Mouse (Mus musculus): ENCODE data around the gene Cntfr. TPM values are rescaled to one million over a fixed set of nuclear protein-coding genes. Genes with fewer than 3 reads are reported as not detected.

Cntfr gene
- polyA plus RNA-seq, 1 experiment = not detected

GRCm38 (mm10) chr4:41635224-41635623, 61.7 kb downstream of the Cntfr start:
- Histone ChIP-seq H3K27ac (ENCODE audit: insufficient read depth, low read depth, low read length) (no peak overlapping the region), H3K4me1 (ENCODE audit: control insufficient read depth, insufficient read depth, low read length) (peaks cover 15% of the 10 kb centered on the region), H3K4me3 (ENCODE audit: insufficient read depth, low read length) (no peak overlapping the region)
- TF ChIP-seq CTCF (IDR thresholded peaks at IDR 0.05; ENCODE audit: low read depth, low read length) = no peak
- TF ChIP-seq POLR2A (IDR thresholded peaks at IDR 0.05; ENCODE audit: borderline replicate concordance, low read depth, low read length) = no peak

GRCm38 (mm10) chr4:41634631-41635030, 62.3 kb downstream of the Cntfr start:
- Histone ChIP-seq H3K4me3 (ENCODE audit: insufficient read depth, low read length) (no peak overlapping the region), H3K4me1 (ENCODE audit: control insufficient read depth, insufficient read depth, low read length) (peaks cover 15% of the 10 kb centered on the region), H3K27ac (ENCODE audit: insufficient read depth, low read depth, low read length) (no peak overlapping the region)
- TF ChIP-seq CTCF (IDR thresholded peaks at IDR 0.05; ENCODE audit: low read depth, low read length) = no peak
- no peak for TF ChIP-seq POLR2A (IDR thresholded peaks at IDR 0.05; ENCODE audit: borderline replicate concordance, low read depth, low read length)

GRCm38 (mm10) chr4:41633001-41633400, 63.9 kb downstream of the Cntfr start:
- no peak overlapping the region for H3K27ac ChIP-seq (ENCODE audit: insufficient read depth, low read depth, low read length)
- no peak for TF ChIP-seq CTCF (IDR thresholded peaks at IDR 0.05; ENCODE audit: low read depth, low read length)
- no peak for TF ChIP-seq POLR2A (IDR thresholded peaks at IDR 0.05; ENCODE audit: borderline replicate concordance, low read depth, low read length)
- H3K4me3 ChIP-seq (ENCODE audit: insufficient read depth, low read length) = no peak overlapping the region
- H3K4me1 ChIP-seq (ENCODE audit: control insufficient read depth, insufficient read depth, low read length) = peaks cover 26% of the 10 kb centered on the region

- Histone ChIP-seq H3K27ac (ENCODE audit: insufficient read depth, low read depth, low read length) (no peak overlapping the region), H3K4me3 (ENCODE audit: insufficient read depth, low read length) (no peak overlapping the region), H3K4me1 (ENCODE audit: control insufficient read depth, insufficient read depth, low read length) (peaks cover 41% of the 10 kb centered on the region)
- TF ChIP-seq CTCF (IDR thresholded peaks at IDR 0.05; ENCODE audit: low read depth, low read length) = no peak
- no peak for TF ChIP-seq POLR2A (IDR thresholded peaks at IDR 0.05; ENCODE audit: borderline replicate concordance, low read depth, low read length)
Measured at GRCm38 (mm10) chr4:41631390-41631789, 65.5 kb downstream of the Cntfr start.

- Histone ChIP-seq H3K27ac (ENCODE audit: insufficient read depth, low read depth, low read length) (no peak overlapping the region), H3K4me1 (ENCODE audit: control insufficient read depth, insufficient read depth, low read length) (peaks cover 40% of the 10 kb centered on the region), H3K4me3 (ENCODE audit: insufficient read depth, low read length) (no peak overlapping the region)
- TF ChIP-seq CTCF (IDR thresholded peaks at IDR 0.05; ENCODE audit: low read depth, low read length) = no peak
- TF ChIP-seq POLR2A (IDR thresholded peaks at IDR 0.05; ENCODE audit: borderline replicate concordance, low read depth, low read length) = no peak
Measured at GRCm38 (mm10) chr4:41630196-41630595, 66.7 kb downstream of the Cntfr start.

- Histone ChIP-seq H3K4me1 (ENCODE audit: control insufficient read depth, insufficient read depth, low read length) (peaks cover 47% of the 10 kb centered on the region), H3K27ac (ENCODE audit: insufficient read depth, low read depth, low read length) (peak overlapping the region; percentile 91)
- no peak for TF ChIP-seq CTCF (IDR thresholded peaks at IDR 0.05; ENCODE audit: low read depth, low read length)
- no peak for TF ChIP-seq POLR2A (IDR thresholded peaks at IDR 0.05; ENCODE audit: borderline replicate concordance, low read depth, low read length)
Measured at GRCm38 (mm10) chr4:41628202-41628927, 68.5 kb downstream of the Cntfr start.

GRCm38 (mm10) chr4:41622071-41622470, 74.8 kb downstream of the Cntfr start:
- no peak overlapping the region for H3K4me3 ChIP-seq (ENCODE audit: insufficient read depth, low read length)
- H3K4me1 ChIP-seq (ENCODE audit: control insufficient read depth, insufficient read depth, low read length) = peaks cover 26% of the 10 kb centered on the region
- H3K27ac ChIP-seq (ENCODE audit: insufficient read depth, low read depth, low read length) = no peak overlapping the region
- TF ChIP-seq POLR2A (IDR thresholded peaks at IDR 0.05; ENCODE audit: borderline replicate concordance, low read depth, low read length) = no peak
- TF ChIP-seq CTCF (IDR thresholded peaks at IDR 0.05; ENCODE audit: low read depth, low read length) = no peak

More at GRCm38 (mm10) chr4:41628202-41628927, 68.5 kb downstream of the Cntfr start:
- H3K4me3 ChIP-seq (ENCODE audit: insufficient read depth, low read length) = peak overlapping the region; percentile 20; the same call in 1 of the 2 replicates

- Histone ChIP-seq H3K4me3 (ENCODE audit: insufficient read depth, low read length) (no peak overlapping the region), H3K27ac (ENCODE audit: insufficient read depth, low read depth, low read length) (no peak overlapping the region), H3K4me1 (ENCODE audit: control insufficient read depth, insufficient read depth, low read length) (peaks cover 15% of the 10 kb centered on the region)
- no peak for TF ChIP-seq POLR2A (IDR thresholded peaks at IDR 0.05; ENCODE audit: borderline replicate concordance, low read depth, low read length)
- TF ChIP-seq CTCF (IDR thresholded peaks at IDR 0.05; ENCODE audit: low read depth, low read length) = no peak
Measured at GRCm38 (mm10) chr4:41618916-41619746, 77.8 kb downstream of the Cntfr start.

GRCm38 (mm10) chr4:41615661-41616599, 81.0 kb downstream of the Cntfr start:
- Histone ChIP-seq H3K27ac (ENCODE audit: insufficient read depth, low read depth, low read length) (no peak overlapping the region), H3K4me3 (ENCODE audit: insufficient read depth, low read length) (no peak overlapping the region), H3K4me1 (ENCODE audit: control insufficient read depth, insufficient read depth, low read length) (peaks cover 3% of the 10 kb centered on the region; the same call in 1 of the 2 replicates)
- TF ChIP-seq POLR2A (IDR thresholded peaks at IDR 0.05; ENCODE audit: borderline replicate concordance, low read depth, low read length) (no peak), CTCF (IDR thresholded peaks at IDR 0.05; ENCODE audit: low read depth, low read length) (peak; percentile 20; the same call in 1 of the 2 replicates)
